Mouse (Mus musculus) megakaryocyte, embryonic 14.5 days (primary cell): Measurements from ENCODE around the gene Mettl7a2.

Experiments used
- FLI1 ChIP-seq: IDR thresholded peaks from 2 replicates; pipeline ENCODE4 v1.6.1; 2012; ENCODE audit warnings: low read length, inconsistent platforms, mixed read lengths
- GATA1 ChIP-seq: IDR thresholded peaks from 3 replicates; pipeline ENCODE4 v1.6.1; 2012; ENCODE audit warnings: mixed read lengths, low read length, inconsistent platforms, borderline replicate concordance

DNA sequence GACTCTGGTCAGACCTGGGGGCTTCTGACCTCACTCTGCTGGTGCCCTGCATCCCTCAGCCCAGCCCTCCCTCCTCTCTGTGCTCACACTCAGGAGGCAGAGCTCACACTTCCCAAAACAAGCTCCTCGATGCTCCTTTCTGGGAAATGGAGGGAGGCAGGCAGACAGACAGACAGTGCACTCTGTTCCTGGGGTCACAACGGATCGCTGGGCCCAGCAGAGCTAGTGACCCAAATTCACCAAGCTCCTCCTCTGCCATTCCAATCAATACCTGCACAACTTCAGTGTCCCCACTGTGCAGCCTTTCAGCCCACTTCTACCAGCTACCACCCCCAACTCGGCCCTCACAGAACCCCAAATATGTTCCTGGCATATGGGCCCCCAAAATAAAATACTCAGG is 48.8 kb downstream of the Mettl7a2 start:
- no peak for TF ChIP-seq GATA1
- TF ChIP-seq FLI1: no peak
